Mouse (Mus musculus) heart, embryonic 10.5 days (tissue): ENCODE data around the gene Ramp3. TPM values are rescaled to one million over a fixed set of nuclear protein-coding genes. Genes with fewer than 3 reads are reported as not detected.
"Not testable (repeated sequence)": the region's sequence is repeated elsewhere in the genome, so short reads cannot be mapped to it uniquely, and the experiment has no call there.

Experiments
- DNase-seq: peaks from one replicate; pipeline ENCODE4 v3.0.0-alpha.2; 2017; ENCODE audit warnings: low spot score
- H3K27ac ChIP-seq: fragments of 300-500 bp; sonication (generic); 2 replicates; pipeline ENCODE4 v1.5.1; 2016; ENCODE audit warnings: mild to moderate bottlenecking
- H3K27me3 ChIP-seq: fragments of 300-500 bp; sonication (generic); 2 replicates; pipeline ENCODE4 v1.6.1; 2016; ENCODE audit warnings: mild to moderate bottlenecking; ENCODE audit not compliant: poor library complexity, insufficient read depth, severe bottlenecking
- H3K36me3 ChIP-seq: fragments of 300-500 bp; sonication (generic); 2 replicates; pipeline ENCODE4 v1.6.1; 2016; ENCODE audit warnings: mild to moderate bottlenecking, moderate library complexity
- H3K4me1 ChIP-seq: fragments of 300-500 bp; sonication (generic); 2 replicates; pipeline ENCODE4 v1.6.1; 2016; ENCODE audit warnings: mild to moderate bottlenecking
- H3K4me3 ChIP-seq: fragments of 300-500 bp; sonication (generic); 2 replicates; pipeline ENCODE4 v1.5.1; 2016; ENCODE audit warnings: mild to moderate bottlenecking, moderate library complexity
- H3K9me3 ChIP-seq: fragments of 300-500 bp; sonication (generic); 2 replicates; pipeline ENCODE4 v1.6.1; 2016; ENCODE audit warnings: mild to moderate bottlenecking, moderate library complexity
- WGBS: fragments of 180-500 bp; shearing (Covaris S2); methylation state at CpG from one replicate; pipeline ENCODE4 v1.1.7; 2016; 5-methylcytosine and 5-hydroxymethylcytosine counted together
- polyA plus RNA-seq: library from polyadenylated mRNA; unstranded; fragments of >200 nt; fragmentation: Nextera tagmentation; extraction: Ambion mirVana; gene quantifications from 2 replicates; pipeline ENCODE4 v1.2.1, GENCODE M21; 2016

The Ramp3 gene
- polyA plus RNA-seq, 1 experiment from 2014 or later = 2.5 TPM

DNA sequence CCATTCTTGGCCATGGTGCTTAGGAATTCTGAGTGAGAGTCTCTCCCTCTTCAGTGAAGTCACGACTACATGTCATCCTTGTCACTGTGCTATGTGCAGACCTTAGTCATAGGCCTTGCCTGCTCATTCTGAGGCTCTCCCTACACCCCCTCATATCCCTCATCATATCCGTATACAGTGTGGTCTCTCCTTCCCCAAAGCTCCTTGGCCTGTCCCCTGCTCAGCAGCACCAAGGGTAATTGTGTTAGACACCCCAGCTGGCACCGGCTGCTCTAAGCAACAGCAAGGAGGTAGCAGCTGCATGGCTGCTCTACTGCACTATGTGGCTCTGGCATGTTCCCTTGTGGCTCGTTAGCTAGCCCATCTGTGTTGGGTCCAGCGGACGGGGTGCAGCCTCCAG, 13.8 kb upstream of the Ramp3 start:
- no peak for DNase-seq
- no peaks in the 10 kb centered on the region for H3K36me3 ChIP-seq
- H3K4me1 ChIP-seq = no peaks in the 10 kb centered on the region
- H3K27ac ChIP-seq = no peak overlapping the region
- no peak overlapping the region for H3K4me3 ChIP-seq
- WGBS = 73% methylated on average over 6 of the region's 6 CpGs
- no peaks in the 10 kb centered on the region for H3K27me3 ChIP-seq
- H3K9me3 ChIP-seq = no peaks in the 10 kb centered on the region

DNA sequence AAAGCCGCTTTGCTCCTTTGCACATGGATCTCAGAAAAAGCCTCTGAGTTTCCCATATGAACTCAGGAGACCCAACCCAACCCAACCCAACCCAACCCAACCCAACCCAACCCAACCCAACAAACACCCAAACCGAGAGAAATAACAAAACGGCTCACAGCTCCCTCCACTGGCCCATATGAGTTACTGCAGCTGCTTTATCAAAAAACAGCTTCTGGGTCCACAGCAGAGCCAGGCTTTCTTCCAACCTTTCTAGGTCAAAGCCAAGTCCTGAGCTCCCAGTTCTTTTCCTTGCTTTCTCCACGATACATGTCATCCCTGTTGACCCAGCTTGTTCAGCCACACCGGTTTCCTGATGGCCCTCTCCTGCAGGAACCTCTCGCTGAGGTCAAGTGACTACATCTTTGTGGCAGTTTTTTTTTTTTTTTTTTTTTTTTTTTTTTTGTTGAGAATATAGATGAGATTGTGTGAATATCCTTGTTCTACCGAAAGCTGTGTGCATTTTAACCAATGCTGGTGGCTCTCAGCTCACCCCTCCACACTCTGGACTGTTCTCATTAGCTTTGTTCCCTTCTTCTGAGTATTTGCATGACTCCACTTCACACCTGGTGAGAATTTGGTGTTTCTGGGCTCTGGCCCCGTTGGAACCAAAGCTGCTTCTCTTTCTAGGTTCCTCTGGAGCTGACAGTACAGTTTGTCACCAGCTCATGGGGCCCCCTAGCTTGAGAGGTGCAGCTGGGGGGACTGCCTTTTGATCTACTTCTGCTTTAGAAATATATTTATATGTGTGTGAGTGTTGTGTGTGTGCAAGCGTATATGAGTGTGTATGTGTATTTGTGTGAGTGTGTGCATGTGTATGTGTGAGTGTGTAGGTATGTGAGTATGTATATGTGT, 10.2 kb upstream of the Ramp3 start:
- Histone ChIP-seq H3K36me3 (no peaks in the 10 kb centered on the region), H3K27me3 (no peaks in the 10 kb centered on the region), H3K9me3 (no peaks in the 10 kb centered on the region), H3K27ac (no peak overlapping the region), H3K4me1 (no peaks in the 10 kb centered on the region), H3K4me3 (no peak overlapping the region)
- DNase-seq = no peak
- WGBS = 56% methylated on average over 9 of the region's 9 CpGs

DNA sequence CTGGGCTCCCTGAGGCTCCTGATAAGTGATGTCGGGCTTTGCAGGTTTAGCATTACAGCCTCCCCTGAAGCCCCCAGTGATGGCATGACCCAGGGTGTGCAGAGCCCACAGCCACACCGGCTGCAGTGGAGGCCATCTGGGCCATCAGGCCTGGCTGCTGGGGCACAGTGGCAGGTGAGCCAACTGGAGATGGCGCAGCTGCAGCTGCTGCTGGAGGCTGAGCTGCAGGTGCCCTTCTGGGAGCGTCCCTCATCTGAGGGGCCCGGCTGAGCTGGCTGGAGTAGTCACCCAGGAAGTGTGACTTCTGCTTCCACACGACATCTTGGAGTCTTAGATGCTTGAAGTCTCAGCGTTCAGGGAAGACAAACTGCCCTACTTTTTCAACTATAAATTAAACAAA, 7.8 kb upstream of the Ramp3 start:
- Histone ChIP-seq H3K36me3 (no peaks in the 10 kb centered on the region), H3K4me1 (no peaks in the 10 kb centered on the region), H3K9me3 (no peaks in the 10 kb centered on the region), H3K4me3 (no peak overlapping the region), H3K27me3 (peaks cover 5% of the 10 kb centered on the region; the same call in 1 of the 2 replicates), H3K27ac (no peak overlapping the region)
- WGBS = 59% methylated on average over 7 of the region's 7 CpGs
- no peak for DNase-seq

GRCm38 (mm10) chr11:6652978-6653377, 5.3 kb upstream of the Ramp3 start:
- 73% methylated on average over 3 of the region's 3 CpGs for WGBS

GRCm38 (mm10) chr11:6654903-6655302, 3.4 kb upstream of the Ramp3 start:
- Histone ChIP-seq H3K9me3 (no peaks in the 10 kb centered on the region), H3K27me3 (peaks cover 27% of the 10 kb centered on the region; the same call in 1 of the 2 replicates), H3K27ac (no peak overlapping the region), H3K4me3 (no peak overlapping the region), H3K4me1 (peaks cover 14% of the 10 kb centered on the region; the same call in 1 of the 2 replicates), H3K36me3 (no peaks in the 10 kb centered on the region)
- WGBS = 1% methylated on average over 2 of the region's 2 CpGs
- DNase-seq = peak; percentile 89

More at GRCm38 (mm10) chr11:6652978-6653377, 5.3 kb upstream of the Ramp3 start:
- not testable (repeated sequence) for H3K9me3 ChIP-seq, H3K27ac ChIP-seq, H3K4me3 ChIP-seq, H3K36me3 ChIP-seq, H3K4me1 ChIP-seq, DNase-seq
- H3K27me3 ChIP-seq = peaks cover 18% of the 10 kb centered on the region; the same call in 1 of the 2 replicates

- no peaks in the 10 kb centered on the region for H3K36me3 ChIP-seq
- peaks cover 14% of the 10 kb centered on the region; the same call in 1 of the 2 replicates for H3K4me1 ChIP-seq
- H3K27ac ChIP-seq = no peak overlapping the region
- H3K4me3 ChIP-seq = no peak overlapping the region
- no peaks in the 10 kb centered on the region for H3K9me3 ChIP-seq
- DNase-seq = no peak
- H3K27me3 ChIP-seq = peaks cover 25% of the 10 kb centered on the region; the same call in 1 of the 2 replicates
- 79% methylated on average over 14 of the region's 14 CpGs for WGBS
Measured at GRCm38 (mm10) chr11:6661206-6661605, 2.9 kb downstream of the Ramp3 start.

- Histone ChIP-seq H3K9me3 (no peaks in the 10 kb centered on the region), H3K27me3 (no peaks in the 10 kb centered on the region), H3K36me3 (no peaks in the 10 kb centered on the region), H3K27ac (no peak overlapping the region), H3K4me3 (no peak overlapping the region), H3K4me1 (no peaks in the 10 kb centered on the region)
- 85% methylated on average over 2 of the region's 2 CpGs for WGBS
- no peak for DNase-seq
Measured at GRCm38 (mm10) chr11:6666634-6667033, 8.3 kb downstream of the Ramp3 start.

- DNase-seq = no peak
- H3K27me3 ChIP-seq = no peaks in the 10 kb centered on the region
- no peak overlapping the region for H3K4me3 ChIP-seq
- no peaks in the 10 kb centered on the region for H3K36me3 ChIP-seq
- no peaks in the 10 kb centered on the region for H3K4me1 ChIP-seq
- WGBS = 68% methylated on average over 9 of the region's 9 CpGs
- no peaks in the 10 kb centered on the region for H3K9me3 ChIP-seq
- no peak overlapping the region for H3K27ac ChIP-seq
Measured at GRCm38 (mm10) chr11:6669041-6669440, 10.7 kb downstream of the Ramp3 start.

DNA sequence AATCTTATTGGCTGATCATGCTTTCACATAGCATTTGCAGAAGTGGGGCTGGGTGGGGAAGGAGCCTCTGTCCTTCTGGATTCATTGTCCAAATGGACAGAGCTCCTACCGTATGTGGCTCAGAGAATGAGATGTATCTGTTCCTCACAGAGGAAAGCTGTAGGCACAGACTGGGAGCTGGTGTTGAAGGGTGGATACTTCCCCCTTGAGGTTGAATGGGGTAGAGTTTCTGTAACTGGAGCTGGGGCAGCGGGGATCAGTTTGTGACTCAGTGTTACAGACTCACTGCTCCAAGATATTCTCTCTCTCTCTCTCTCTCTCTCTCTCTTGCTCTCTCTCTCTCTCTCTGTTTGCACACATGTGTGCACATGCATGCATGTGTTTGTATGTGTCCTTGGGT, 11.7 kb downstream of the Ramp3 start:
- Histone ChIP-seq H3K36me3 (no peaks in the 10 kb centered on the region), H3K4me3 (no peak overlapping the region), H3K27ac (no peak overlapping the region), H3K4me1 (no peaks in the 10 kb centered on the region), H3K27me3 (no peaks in the 10 kb centered on the region), H3K9me3 (no peaks in the 10 kb centered on the region)
- no peak for DNase-seq
- 38% methylated on average over 2 of the region's 2 CpGs for WGBS

- Histone ChIP-seq H3K9me3 (no peaks in the 10 kb centered on the region), H3K4me1 (no peaks in the 10 kb centered on the region), H3K4me3 (no peak overlapping the region), H3K27ac (no peak overlapping the region), H3K36me3 (no peaks in the 10 kb centered on the region), H3K27me3 (no peaks in the 10 kb centered on the region)
- WGBS = 85% methylated on average over 4 of the region's 4 CpGs
- no peak for DNase-seq
Measured at GRCm38 (mm10) chr11:6670826-6671225, 12.5 kb downstream of the Ramp3 start.

DNA sequence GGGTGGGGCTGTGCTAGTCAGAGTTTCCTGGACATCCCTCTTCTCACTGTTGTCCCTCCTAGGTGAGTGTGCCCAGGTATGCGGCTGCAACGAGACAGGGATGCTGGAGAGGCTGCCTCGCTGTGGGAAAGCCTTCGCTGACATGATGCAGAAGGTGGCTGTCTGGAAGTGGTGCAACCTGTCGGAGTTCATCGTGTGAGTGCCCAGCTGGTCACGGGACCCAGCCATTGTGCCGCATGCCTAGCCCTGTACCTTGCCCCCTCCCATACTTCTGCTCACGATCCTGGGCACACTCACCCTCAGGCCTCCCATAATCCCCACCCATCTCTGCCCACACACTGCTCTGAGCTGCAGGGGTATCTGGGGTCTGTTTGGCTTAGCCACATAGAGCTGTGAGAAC, 16.4 kb downstream of the Ramp3 start:
- Histone ChIP-seq H3K27ac (no peak overlapping the region), H3K9me3 (no peaks in the 10 kb centered on the region), H3K36me3 (no peaks in the 10 kb centered on the region), H3K4me1 (peaks cover 7% of the 10 kb centered on the region; the same call in 1 of the 2 replicates), H3K4me3 (no peak overlapping the region), H3K27me3 (peaks cover 5% of the 10 kb centered on the region; the same call in 1 of the 2 replicates)
- DNase-seq = no peak
- 83% methylated on average over 9 of the region's 9 CpGs for WGBS

DNA sequence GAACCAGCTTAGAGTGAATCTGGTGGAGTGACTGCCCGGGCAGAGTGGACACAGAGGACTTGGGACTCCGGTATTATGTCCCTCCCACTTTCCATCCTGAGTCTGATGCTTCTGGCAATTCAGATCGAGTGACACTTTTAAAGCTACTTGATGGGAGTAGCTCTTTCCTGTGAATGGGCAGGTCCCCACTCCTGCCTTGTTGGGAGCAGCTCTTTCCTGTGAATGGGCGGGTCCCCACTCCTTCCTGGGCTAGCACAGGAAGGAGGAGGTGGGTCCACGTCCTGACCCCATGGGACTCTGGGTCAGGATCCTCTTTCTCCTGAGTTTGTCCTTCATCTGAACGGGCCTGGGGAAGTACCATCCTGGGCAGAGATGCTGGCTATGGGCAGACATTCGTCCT, 17.1 kb downstream of the Ramp3 start:
- Histone ChIP-seq H3K4me1 (peaks cover 11% of the 10 kb centered on the region; the same call in 1 of the 2 replicates), H3K9me3 (no peaks in the 10 kb centered on the region), H3K36me3 (no peaks in the 10 kb centered on the region), H3K4me3 (no peak overlapping the region), H3K27me3 (peaks cover 5% of the 10 kb centered on the region; the same call in 1 of the 2 replicates), H3K27ac (no peak overlapping the region)
- 55% methylated on average over 7 of the region's 7 CpGs for whole genome bisulfite sequencing
- no peak for DNase-seq

DNA sequence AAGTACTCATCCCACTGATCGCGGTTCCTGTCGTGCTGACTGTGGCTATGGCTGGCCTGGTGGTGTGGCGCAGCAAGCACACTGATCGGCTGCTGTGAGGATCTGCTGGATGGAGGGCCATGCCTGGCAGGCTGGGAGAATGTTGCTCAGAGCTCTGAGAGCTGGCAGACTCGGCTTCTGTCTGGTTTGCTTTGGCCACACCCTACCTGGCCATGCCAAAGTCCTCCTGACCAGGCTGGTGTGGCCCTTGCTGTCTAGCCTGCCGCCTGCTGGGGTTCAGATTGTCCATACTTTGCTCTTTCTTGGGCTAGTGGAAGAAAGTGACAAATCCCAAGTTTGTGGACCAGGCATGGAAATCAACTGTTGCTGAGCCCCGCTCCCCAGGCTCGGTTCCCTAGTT, 18.3 kb downstream of the Ramp3 start:
- WGBS = 84% methylated on average over 9 of the region's 9 CpGs
- H3K4me1 ChIP-seq = peaks cover 11% of the 10 kb centered on the region; the same call in 1 of the 2 replicates
- DNase-seq = no peak

More for the DNA sequence above, 18.3 kb downstream of the Ramp3 start:
- Histone ChIP-seq H3K36me3 (no peaks in the 10 kb centered on the region), H3K27ac (no peak overlapping the region), H3K4me3 (no peak overlapping the region), H3K9me3 (no peaks in the 10 kb centered on the region), H3K27me3 (peaks cover 5% of the 10 kb centered on the region; the same call in 1 of the 2 replicates)
